Mouse (Mus musculus): Measurements from ENCODE around the gene Tmcc3.

The Tmcc3 gene

DNA sequence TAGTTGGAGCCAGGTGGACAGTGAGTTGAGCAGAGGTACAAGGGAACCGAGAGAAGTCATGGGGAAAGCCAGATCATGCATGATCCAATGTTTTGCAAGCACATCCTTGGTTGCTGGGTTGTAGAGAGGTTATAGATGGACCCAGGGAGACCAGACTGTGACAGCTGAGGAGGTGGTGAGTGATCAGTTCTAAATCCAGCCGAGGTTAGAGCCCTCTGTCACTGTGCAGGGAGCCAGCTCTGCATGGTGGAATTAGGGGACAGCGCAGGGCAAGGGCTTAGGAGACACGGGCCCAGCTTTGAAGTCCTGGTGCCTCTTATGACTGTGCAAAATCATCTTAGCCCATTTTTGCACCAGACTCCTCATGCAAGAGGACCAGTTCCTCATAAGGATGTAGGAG, 228.5 kb downstream of the Tmcc3 start:
- in situ Hi-C loops (cut with MboI, MseI), result loop anchor here in 1 of 2 experiments (10.0 kb wide), 1 partner anchor 1175 kb away; no protein-coding TSS in a partner anchor

DNA sequence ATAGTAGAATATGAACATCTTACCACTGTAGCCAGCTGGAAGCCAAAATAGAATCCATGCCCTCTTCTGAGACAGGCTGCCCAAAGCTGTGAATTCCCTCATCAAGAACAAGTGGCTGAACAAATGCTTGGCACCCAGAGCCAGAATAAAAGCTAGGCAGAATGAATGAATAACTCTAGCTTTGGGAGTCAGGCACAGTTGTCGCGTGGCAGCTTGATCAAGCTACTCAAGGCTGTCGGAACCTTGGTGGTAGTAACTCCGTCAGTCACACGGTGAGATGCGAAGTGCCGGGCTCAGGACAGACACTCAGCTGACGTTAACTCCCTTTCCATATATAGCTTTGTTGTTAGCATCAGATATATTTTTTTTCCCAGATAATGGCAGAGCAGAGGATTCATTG, 232.2 kb downstream of the Tmcc3 start:
- in situ Hi-C loops (cut with MboI, MseI), result loop anchor here in 1 of 2 experiments (10.0 kb wide), 1 partner anchor 1179 kb away; no protein-coding TSS in a partner anchor

DNA sequence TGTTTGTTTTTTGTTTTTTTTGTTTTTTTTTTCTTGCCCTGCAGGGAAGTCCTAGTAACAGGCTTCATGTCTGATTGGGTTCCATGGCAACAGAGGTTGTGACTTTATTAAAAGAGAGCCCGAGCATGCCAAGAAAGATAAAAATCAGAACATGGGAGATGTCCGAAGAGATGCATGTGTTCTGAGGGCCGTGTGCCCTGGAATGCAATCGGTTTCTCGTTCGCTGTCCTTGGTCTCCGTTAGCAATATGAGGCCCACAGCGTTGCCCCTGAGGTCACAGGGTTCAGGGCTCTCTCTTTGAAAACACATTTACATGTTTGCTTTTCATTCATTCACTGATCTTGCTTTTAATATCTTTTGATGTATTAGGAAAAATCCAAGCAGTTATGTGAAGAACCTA, 233.1 kb downstream of the Tmcc3 start:
- in situ Hi-C loops (cut with MboI, MseI), result loop anchor here in 1 of 2 experiments (10.0 kb wide), 1 partner anchor 1180 kb away; no protein-coding TSS in a partner anchor

DNA sequence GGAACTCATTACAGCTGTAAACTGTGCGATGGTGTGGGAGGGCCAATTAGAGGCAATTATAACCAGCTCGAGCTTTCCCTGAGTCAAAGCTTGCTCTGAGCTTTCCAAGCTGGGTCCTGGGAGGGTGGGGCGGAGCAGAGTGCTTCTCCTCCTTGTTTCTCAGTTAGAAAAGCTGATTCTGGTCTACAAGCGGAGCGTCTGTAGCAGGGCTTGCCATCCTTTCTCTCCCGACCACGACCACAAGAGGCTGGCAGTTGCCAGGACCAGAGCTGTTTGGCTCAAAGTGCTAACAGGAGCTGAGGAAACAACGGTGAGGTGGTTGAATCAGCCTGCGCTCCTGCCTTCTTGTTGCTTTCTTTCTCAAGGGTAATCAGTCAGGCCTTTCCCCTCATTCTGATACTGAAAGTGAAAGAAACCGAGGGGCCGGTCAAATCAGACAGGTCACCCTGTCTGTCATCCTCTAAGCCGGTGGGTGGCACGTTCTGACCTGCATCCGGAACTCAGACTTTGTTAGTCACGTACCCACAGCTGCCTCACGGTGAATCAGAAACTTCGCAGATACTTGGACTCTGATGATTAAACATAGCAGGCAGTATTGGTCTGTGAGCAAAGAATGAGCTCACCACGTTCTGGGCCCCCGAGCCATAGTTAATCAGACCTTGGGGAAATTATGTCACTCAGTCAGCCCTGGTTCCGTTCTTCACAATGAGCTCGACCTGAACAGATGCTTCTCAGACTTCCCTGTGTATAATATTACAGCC, 233.7 kb downstream of the Tmcc3 start:
- in situ Hi-C loops (cut with MboI, MseI), result loop anchor here in 1 of 2 experiments (10.0 kb wide), 1 partner anchor 1181 kb away; no protein-coding TSS in a partner anchor

DNA sequence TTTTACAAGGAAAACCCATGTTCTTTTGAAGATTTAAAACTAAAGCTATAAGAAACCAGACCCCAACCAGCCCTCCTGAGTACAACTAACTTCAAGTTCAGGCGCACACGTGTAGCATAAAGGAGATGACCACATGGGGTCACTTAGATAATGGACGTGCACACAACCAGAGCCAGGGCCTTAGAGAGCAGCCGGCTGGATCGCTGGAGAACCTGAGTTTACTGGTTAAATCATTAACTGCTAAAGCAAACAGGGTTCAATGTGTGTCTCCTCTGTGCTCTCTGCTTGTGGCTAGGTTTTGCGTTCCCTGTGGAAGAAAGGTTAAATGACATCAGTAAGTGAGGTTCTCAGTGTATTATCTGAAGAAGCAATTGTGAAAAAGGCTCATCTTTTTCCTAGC, 234.9 kb downstream of the Tmcc3 start:
- in situ Hi-C loops (cut with MboI, MseI), result loop anchor here in 1 of 2 experiments (10.0 kb wide), 1 partner anchor 1182 kb away; no protein-coding TSS in a partner anchor

DNA sequence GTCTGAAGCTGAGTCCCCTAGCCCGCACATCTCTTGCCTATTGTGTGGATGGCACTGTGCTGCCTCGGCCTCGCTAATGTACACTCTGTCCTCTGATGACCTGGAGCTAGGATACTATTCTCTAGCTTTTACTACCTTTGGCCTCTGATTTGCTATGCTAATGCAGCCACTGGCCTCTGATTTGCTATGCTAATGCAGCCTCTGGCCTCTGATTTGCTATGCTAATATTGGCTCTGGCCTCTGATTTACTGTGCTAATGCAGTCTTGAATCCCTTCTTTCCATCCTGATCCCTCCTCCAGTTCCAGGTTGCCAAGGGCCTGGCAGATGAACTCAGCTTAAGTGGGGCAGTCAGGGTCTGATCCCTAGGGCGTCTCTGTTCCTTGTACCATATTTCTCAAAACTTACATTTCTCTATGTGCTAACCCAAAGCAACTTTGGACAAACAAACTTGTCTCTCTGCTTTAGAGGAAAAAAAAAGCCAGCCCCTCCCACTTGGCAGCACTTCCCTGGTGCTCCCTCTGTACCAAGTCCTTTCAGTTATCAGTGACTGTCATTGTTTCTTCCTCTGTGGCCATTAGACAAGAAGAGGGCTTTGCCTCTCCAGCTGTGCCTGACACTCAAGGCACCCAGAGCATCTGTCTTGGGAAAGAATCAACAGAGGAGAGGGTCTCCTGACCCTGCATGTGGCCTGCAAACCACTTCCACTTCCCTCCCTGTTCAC, 237.9 kb downstream of the Tmcc3 start:
- in situ Hi-C loops (cut with MboI, MseI), result loop anchor here (10.0 kb wide), 2 partner anchors 1185 to 1795 kb away; no protein-coding TSS in a partner anchor

DNA sequence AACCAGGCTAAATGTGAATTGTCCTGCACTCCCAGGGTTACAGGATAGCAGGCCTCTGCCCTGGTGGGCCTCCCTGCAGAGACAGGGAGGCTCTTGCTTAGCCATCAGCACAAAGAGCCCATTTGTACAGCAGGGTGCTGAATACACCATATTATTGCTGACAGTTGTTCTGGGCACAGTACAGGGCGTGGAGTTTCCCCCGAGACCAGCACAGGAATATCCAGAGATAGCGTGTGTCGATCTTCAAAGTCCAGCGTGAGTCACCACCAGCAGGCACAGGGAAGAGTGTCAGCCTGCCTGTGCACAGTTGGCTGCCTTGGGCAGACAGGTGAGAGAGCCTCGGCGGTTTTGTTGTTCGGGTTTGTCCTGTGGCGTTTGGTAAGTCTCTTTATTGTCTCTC, 238.9 kb downstream of the Tmcc3 start:
- in situ Hi-C loops (cut with MboI, MseI), result loop anchor here in 1 of 2 experiments (10.0 kb wide), 1 partner anchor 1794 kb away; no protein-coding TSS in a partner anchor

DNA sequence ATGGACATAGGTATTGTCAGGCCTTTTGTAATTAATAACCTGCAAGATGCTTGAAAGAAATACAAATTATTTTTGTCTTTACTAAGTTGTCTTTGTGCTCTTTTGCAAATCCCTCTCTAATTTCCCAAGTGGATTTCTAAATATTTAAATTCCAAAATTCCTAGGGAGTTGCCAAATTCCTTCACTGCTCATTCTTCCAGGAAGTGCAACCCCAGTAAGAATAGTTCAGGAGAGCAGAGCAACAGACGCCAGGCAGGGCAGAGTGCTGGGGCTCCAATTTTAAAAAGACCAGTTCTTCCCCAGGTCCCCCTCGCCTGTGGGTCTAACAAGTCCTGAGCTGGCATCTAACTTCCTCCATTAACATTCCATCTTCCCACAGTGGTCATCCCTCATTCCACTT, 239.3 kb downstream of the Tmcc3 start:
- in situ Hi-C loops (cut with MboI, MseI), result loop anchor here in 1 of 2 experiments (10.0 kb wide), 1 partner anchor 1794 kb away; no protein-coding TSS in a partner anchor

- in situ Hi-C loops (cut with MboI, MseI), result loop anchor here in 1 of 2 experiments (10.0 kb wide), 1 partner anchor 1793 kb away; no protein-coding TSS in a partner anchor
Observed at GRCm38 (mm10) chr10:94551511-94551910, 239.8 kb downstream of the Tmcc3 start.

GRCm38 (mm10) chr10:94551924-94552523, 240.3 kb downstream of the Tmcc3 start:
- in situ Hi-C loops (cut with MboI, MseI), result loop anchor here in 1 of 2 experiments (10.0 kb wide), 1 partner anchor 1793 kb away; no protein-coding TSS in a partner anchor

- in situ Hi-C loops (cut with MboI, MseI), result loop anchor here in 1 of 2 experiments (5.0 to 10.0 kb wide), 2 partner anchors 43 to 1789 kb away; no protein-coding TSS in a partner anchor
Observed at GRCm38 (mm10) chr10:94555394-94555793, 243.6 kb downstream of the Tmcc3 start.

GRCm38 (mm10) chr10:94557428-94558149, 245.8 kb downstream of the Tmcc3 start:
- in situ Hi-C loops (cut with MboI, MseI), result loop anchor here in 1 of 2 experiments (5.0 to 10.0 kb wide), 2 partner anchors 45 to 1787 kb away; no protein-coding TSS in a partner anchor

GRCm38 (mm10) chr10:94558826-94559225, 247.1 kb downstream of the Tmcc3 start:
- in situ Hi-C loops (cut with MboI, MseI), result loop anchor here in 1 of 2 experiments (5.0 to 10.0 kb wide), 2 partner anchors 47 to 1786 kb away; no protein-coding TSS in a partner anchor

DNA sequence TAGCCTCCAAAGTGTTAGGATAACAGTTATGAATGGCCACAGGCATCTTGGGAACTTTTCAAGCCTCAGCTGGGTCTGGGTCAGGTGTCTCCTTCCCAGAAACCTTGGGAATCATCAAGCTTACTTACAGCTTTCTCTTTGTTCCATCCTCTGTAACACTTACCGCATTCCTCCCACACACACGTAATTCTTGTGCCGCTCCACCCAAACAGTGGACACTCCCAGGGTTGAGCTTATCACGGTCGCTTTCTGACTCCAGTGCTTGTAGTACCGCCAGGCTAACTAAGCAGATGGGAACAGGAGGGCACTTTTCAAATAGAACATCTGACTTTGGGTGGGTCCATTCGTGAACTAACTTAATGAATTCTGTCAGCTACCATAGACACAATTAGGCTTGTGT, 249.6 kb downstream of the Tmcc3 start:
- in situ Hi-C loops (cut with MboI, MseI), result no loop called here

DNA sequence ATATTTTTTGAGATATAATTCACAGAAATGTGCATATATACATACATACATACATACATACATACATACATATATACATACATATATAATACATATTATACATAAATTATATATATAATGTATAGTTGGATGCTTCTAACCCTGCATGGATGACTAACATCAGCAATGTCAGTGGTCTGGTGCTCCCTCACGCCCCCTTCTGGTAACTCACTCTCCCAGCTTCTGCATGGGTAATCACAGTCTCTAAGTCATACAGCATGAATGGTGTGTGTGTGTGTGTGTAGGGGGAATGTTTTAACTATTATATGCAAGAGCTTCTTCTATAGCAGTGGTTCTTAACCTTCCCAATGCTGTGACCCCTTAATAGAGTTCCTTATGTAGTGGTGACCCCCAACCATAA, 250.4 kb downstream of the Tmcc3 start:
- in situ Hi-C loops (cut with MboI, MseI), result no loop called here

GRCm38 (mm10) chr10:94562991-94563390, 251.2 kb downstream of the Tmcc3 start:
- in situ Hi-C loops (cut with MboI, MseI), result no loop called here

DNA sequence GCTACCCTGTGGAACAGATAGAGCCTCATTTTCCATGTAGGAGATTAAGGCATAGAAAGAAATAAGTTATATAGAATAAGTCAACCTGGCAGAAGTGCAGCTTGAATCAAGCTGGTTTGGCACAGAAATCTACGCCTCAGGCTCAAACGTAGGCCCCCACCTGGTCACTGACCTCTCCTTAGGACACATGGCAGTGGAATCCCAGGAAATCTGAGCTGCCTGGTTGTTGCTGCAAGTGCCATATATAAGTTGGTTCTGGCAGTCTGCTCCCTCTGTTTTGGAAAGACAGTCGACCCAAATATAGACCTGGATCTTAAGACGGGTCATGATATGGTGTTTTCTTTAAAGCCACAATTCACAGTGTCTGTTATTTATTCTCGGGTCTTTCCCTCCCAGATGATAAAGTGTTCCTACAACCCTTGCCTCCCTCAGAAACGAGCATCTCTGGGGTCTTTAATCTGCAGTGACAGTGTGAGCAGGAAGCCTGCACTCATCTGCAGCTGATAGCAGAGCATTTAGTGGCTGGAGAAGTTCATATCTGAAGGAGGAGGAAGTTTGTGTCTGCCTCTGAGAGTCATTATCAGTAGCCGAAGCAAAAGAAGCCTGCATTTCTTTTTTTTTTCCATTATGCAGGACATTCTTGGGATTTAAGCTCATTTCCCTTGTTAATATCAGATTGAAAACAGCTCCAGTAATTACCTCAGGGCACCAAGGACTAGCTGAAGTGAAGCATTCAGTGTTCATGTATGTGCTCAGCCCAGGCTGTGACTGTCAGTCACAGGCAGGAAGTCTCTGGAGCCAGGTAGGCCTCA, 253.9 kb downstream of the Tmcc3 start:
- in situ Hi-C loops (cut with MboI, MseI), result no loop called here

GRCm38 (mm10) chr10:94566222-94566868, 254.6 kb downstream of the Tmcc3 start:
- in situ Hi-C loops (cut with MboI, MseI), result no loop called here

- in situ Hi-C loops (cut with MboI, MseI), result no loop called here
Observed at GRCm38 (mm10) chr10:94567251-94567650, 255.5 kb downstream of the Tmcc3 start.
